Mouse (Mus musculus) brown adipose tissue, adult 24 weeks (tissue): ENCODE data around the gene Gclc. TPM values are rescaled to one million over a fixed set of nuclear protein-coding genes. Genes with fewer than 3 reads are reported as not detected.

Experiments used
- H3K27ac ChIP-seq: fragments of 200-500 bp; replicated peaks from 2 replicates; pipeline ENCODE4 v1.5.1; 2012; ENCODE audit warnings: low read depth, mild to moderate bottlenecking, low read length
- H3K4me1 ChIP-seq: fragments of 200-500 bp; 2 replicates; pipeline ENCODE4 v1.6.1; 2012; ENCODE audit warnings: low read length, mixed read lengths; ENCODE audit not compliant: control insufficient read depth, insufficient read depth, insufficient read length
- H3K4me3 ChIP-seq: fragments of 200-500 bp; 2 replicates; pipeline ENCODE4 v1.5.1; 2012; ENCODE audit warnings: low read depth, mild to moderate bottlenecking, low read length, moderate library complexity; ENCODE audit not compliant: insufficient read depth
- polyA plus RNA-seq: library from polyadenylated mRNA; stranded (reverse); fragments of >200 nt; gene quantifications from 2 replicates; pipeline ENCODE4 v1.2.4, GENCODE M21; 2012; ENCODE audit not compliant: missing spikeins, insufficient read depth, insufficient read length

The Gclc gene
- polyA plus RNA-seq, 1 experiment, result 11.1 TPM

GRCm38 (mm10) chr9:77759111-77759510 is 4.8 kb downstream of the Gclc start:
- no peak overlapping the region for H3K4me3 ChIP-seq
- no peaks in the 10 kb centered on the region for H3K4me1 ChIP-seq
- no peak overlapping the region for H3K27ac ChIP-seq

- H3K27ac ChIP-seq, result no peak overlapping the region
- no peaks in the 10 kb centered on the region for H3K4me1 ChIP-seq
- H3K4me3 ChIP-seq, result no peak overlapping the region
These were observed 5.4 kb downstream of the Gclc start for GRCm38 (mm10) chr9:77759756-77760155.

- H3K4me1 ChIP-seq, result no peaks in the 10 kb centered on the region
- no peak overlapping the region for H3K27ac ChIP-seq
- no peak overlapping the region for H3K4me3 ChIP-seq
These were observed 11.9 kb downstream of the Gclc start for GRCm38 (mm10) chr9:77766218-77766617.

- no peaks in the 10 kb centered on the region for H3K4me1 ChIP-seq
- no peak overlapping the region for H3K4me3 ChIP-seq
- H3K27ac ChIP-seq, result no peak overlapping the region
These were observed 12.4 kb downstream of the Gclc start for GRCm38 (mm10) chr9:77766767-77767166.

GRCm38 (mm10) chr9:77770909-77771308 is 16.6 kb downstream of the Gclc start:
- Histone ChIP-seq H3K4me3 (no peak overlapping the region), H3K27ac (no peak overlapping the region)

GRCm38 (mm10) chr9:77771330-77771729 is 17.0 kb downstream of the Gclc start:
- Histone ChIP-seq H3K4me1 (no peaks in the 10 kb centered on the region), H3K27ac (no peak overlapping the region), H3K4me3 (no peak overlapping the region)

More at GRCm38 (mm10) chr9:77770909-77771308, 16.6 kb downstream of the Gclc start:
- H3K4me1 ChIP-seq, result no peaks in the 10 kb centered on the region

GRCm38 (mm10) chr9:77771765-77772383 is 17.5 kb downstream of the Gclc start:
- no peak overlapping the region for H3K27ac ChIP-seq
- no peaks in the 10 kb centered on the region for H3K4me1 ChIP-seq

GRCm38 (mm10) chr9:77776720-77777515 is 22.6 kb downstream of the Gclc start:
- H3K4me1 ChIP-seq, result no peaks in the 10 kb centered on the region
- no peak overlapping the region for H3K4me3 ChIP-seq
- H3K27ac ChIP-seq, result no peak overlapping the region

More at GRCm38 (mm10) chr9:77771765-77772383, 17.5 kb downstream of the Gclc start:
- no peak overlapping the region for H3K4me3 ChIP-seq

- Histone ChIP-seq H3K27ac (no peak overlapping the region), H3K4me3 (no peak overlapping the region), H3K4me1 (no peaks in the 10 kb centered on the region)
These were observed 23.3 kb downstream of the Gclc start for GRCm38 (mm10) chr9:77777622-77778021.

- Histone ChIP-seq H3K4me3 (no peak overlapping the region), H3K27ac (no peak overlapping the region), H3K4me1 (no peaks in the 10 kb centered on the region)
These were observed 25.4 kb downstream of the Gclc start for GRCm38 (mm10) chr9:77779711-77780110.

GRCm38 (mm10) chr9:77781453-77782163 is 27.3 kb downstream of the Gclc start:
- Histone ChIP-seq H3K27ac (no peak overlapping the region), H3K4me3 (no peak overlapping the region), H3K4me1 (no peaks in the 10 kb centered on the region)

- H3K27ac ChIP-seq, result no peak overlapping the region
- H3K4me1 ChIP-seq, result no peaks in the 10 kb centered on the region
- no peak overlapping the region for H3K4me3 ChIP-seq
These were observed 27.9 kb downstream of the Gclc start for GRCm38 (mm10) chr9:77782201-77782600.

- no peak overlapping the region for H3K4me3 ChIP-seq
- no peak overlapping the region for H3K27ac ChIP-seq
- no peaks in the 10 kb centered on the region for H3K4me1 ChIP-seq
These were observed 28.7 kb downstream of the Gclc start for GRCm38 (mm10) chr9:77783006-77783405.

GRCm38 (mm10) chr9:77785466-77785865 is 31.1 kb downstream of the Gclc start:
- H3K4me1 ChIP-seq, result no peaks in the 10 kb centered on the region
- no peak overlapping the region for H3K27ac ChIP-seq
- no peak overlapping the region for H3K4me3 ChIP-seq

- Histone ChIP-seq H3K4me1 (no peaks in the 10 kb centered on the region), H3K27ac (no peak overlapping the region), H3K4me3 (no peak overlapping the region)
These were observed 33.6 kb downstream of the Gclc start for GRCm38 (mm10) chr9:77787936-77788335.
